Mouse (Mus musculus) layer of hippocampus, adult 11-12 months (tissue): ENCODE data around the gene Igf2r.
A peak's percentile ranks its signal among the peaks of the same experiment; 100 is the strongest.

Source experiments
- DNase-seq: peaks from one replicate; pipeline ENCODE4 v3.0.0; 2022; ENCODE audit warnings: low spot score

Igf2r gene

GRCm38 (mm10) chr17:12769380-12769921 is at the start of gene Igf2r:
Gene Igf2r, minus strand, starts transcription at chr17:12769664.
- DNase-seq: peak; percentile 83

GRCm38 (mm10) chr17:12815885-12816284 is 46.4 kb upstream of the Igf2r start:
- DNase-seq: no peak

- DNase-seq: no peak
Observed at GRCm38 (mm10) chr17:12814502-12814901, 45.0 kb upstream of the Igf2r start.

- DNase-seq: no peak
Observed at GRCm38 (mm10) chr17:12810973-12811303, 41.5 kb upstream of the Igf2r start.

- peak; percentile 75 for DNase-seq
Observed at GRCm38 (mm10) chr17:12810103-12810972, 40.9 kb upstream of the Igf2r start.

GRCm38 (mm10) chr17:12808851-12809250 is 39.4 kb upstream of the Igf2r start:
- no peak for DNase-seq

- no peak for DNase-seq
Observed at GRCm38 (mm10) chr17:12804584-12805445, 35.4 kb upstream of the Igf2r start.

- DNase-seq: no peak
Observed at GRCm38 (mm10) chr17:12801861-12802540, 32.5 kb upstream of the Igf2r start.

GRCm38 (mm10) chr17:12799368-12800275 is 30.2 kb upstream of the Igf2r start:
- DNase-seq: no peak

GRCm38 (mm10) chr17:12798571-12798970 is 29.1 kb upstream of the Igf2r start:
- DNase-seq: no peak

GRCm38 (mm10) chr17:12797427-12798029 is 28.1 kb upstream of the Igf2r start:
- no peak for DNase-seq

- no peak for DNase-seq
Observed at GRCm38 (mm10) chr17:12796633-12797032, 27.2 kb upstream of the Igf2r start.

GRCm38 (mm10) chr17:12793660-12794406 is 24.4 kb upstream of the Igf2r start:
- peak; percentile 28 for DNase-seq

- no peak for DNase-seq
Observed at GRCm38 (mm10) chr17:12792422-12793206, 23.1 kb upstream of the Igf2r start.

- no peak for DNase-seq
Observed at GRCm38 (mm10) chr17:12791420-12791819, 22.0 kb upstream of the Igf2r start.

- no peak for DNase-seq
Observed at GRCm38 (mm10) chr17:12791079-12791406, 21.6 kb upstream of the Igf2r start.

GRCm38 (mm10) chr17:12790353-12791078 is 21.1 kb upstream of the Igf2r start:
- DNase-seq: no peak
